Mouse (Mus musculus): ENCODE measurements at regions not wholly inside any gene's neighbourhood (a gene's known extent, or its start where the extent isn't known, plus 50 kb on each side); places are given as distances from the start of the nearest gene placed in this dataset.

GRCm38 (mm10) chr16:62441197-62441596 lies 345.4 kb downstream of the Nsun3 start:
- H3K27me3 ChIP-seq (replicated peaks; ENCODE audit: control insufficient read depth, insufficient read depth, low read length), result no peaks in the 10 kb centered on the region
- H3K36me3 ChIP-seq (ENCODE audit: control insufficient read depth, insufficient read depth, low read length), result no peaks in the 10 kb centered on the region
- no peak for ATAC-seq
- H3K9me3 ChIP-seq (ENCODE audit: control insufficient read depth, low read length), result no peaks in the 10 kb centered on the region
- H3K27ac ChIP-seq (ENCODE audit: low read length), result no peak overlapping the region
- H3K9ac ChIP-seq (ENCODE audit: low read depth, low read length), result no peak overlapping the region
- WGBS, result 80% methylated on average over 4 of the region's 4 CpGs
- H3K4me2 ChIP-seq (ENCODE audit: low read depth, low read length), result no peak overlapping the region
- H3K4me3 ChIP-seq (ENCODE audit: low read length), result no peak overlapping the region
- H3K4me1 ChIP-seq (ENCODE audit: control insufficient read depth, insufficient read depth, low read length), result no peaks in the 10 kb centered on the region

- no peak overlapping the region for H3K9ac ChIP-seq (ENCODE audit: low read depth, low read length)
- H3K27ac ChIP-seq (ENCODE audit: low read length), result no peak overlapping the region
- H3K36me3 ChIP-seq (ENCODE audit: control insufficient read depth, insufficient read depth, low read length), result no peaks in the 10 kb centered on the region
- no peak for ATAC-seq
- H3K4me3 ChIP-seq (ENCODE audit: low read length), result no peak overlapping the region
- H3K27me3 ChIP-seq (replicated peaks; ENCODE audit: control insufficient read depth, insufficient read depth, low read length), result no peaks in the 10 kb centered on the region
- WGBS, result 84% methylated on average over 2 of the region's 2 CpGs
- H3K4me1 ChIP-seq (ENCODE audit: control insufficient read depth, insufficient read depth, low read length), result no peaks in the 10 kb centered on the region
- no peak overlapping the region for H3K4me2 ChIP-seq (ENCODE audit: low read depth, low read length)
- H3K9me3 ChIP-seq (ENCODE audit: control insufficient read depth, low read length), result no peaks in the 10 kb centered on the region
Measured at GRCm38 (mm10) chr16:62433125-62433524, 353.5 kb downstream of the Nsun3 start.

GRCm38 (mm10) chr16:62414485-62414884 lies 372.1 kb downstream of the Nsun3 start:
- Histone ChIP-seq H3K9me3 (ENCODE audit: control insufficient read depth, low read length) (no peaks in the 10 kb centered on the region), H3K4me3 (ENCODE audit: low read length) (no peak overlapping the region), H3K4me2 (ENCODE audit: low read depth, low read length) (no peak overlapping the region), H3K36me3 (ENCODE audit: control insufficient read depth, insufficient read depth, low read length) (no peaks in the 10 kb centered on the region), H3K9ac (ENCODE audit: low read depth, low read length) (no peak overlapping the region), H3K4me1 (ENCODE audit: control insufficient read depth, insufficient read depth, low read length) (no peaks in the 10 kb centered on the region), H3K27me3 (replicated peaks; ENCODE audit: control insufficient read depth, insufficient read depth, low read length) (no peaks in the 10 kb centered on the region), H3K27ac (ENCODE audit: low read length) (no peak overlapping the region)
- 19% methylated on average over 1 of the region's 1 CpGs for WGBS
- no peak for ATAC-seq

- no peaks in the 10 kb centered on the region for H3K9me3 ChIP-seq (ENCODE audit: control insufficient read depth, low read length)
- H3K27ac ChIP-seq (ENCODE audit: low read length), result no peak overlapping the region
- H3K4me2 ChIP-seq (ENCODE audit: low read depth, low read length), result no peak overlapping the region
- H3K4me1 ChIP-seq (ENCODE audit: control insufficient read depth, insufficient read depth, low read length), result no peaks in the 10 kb centered on the region
- WGBS, result 60% methylated on average over 3 of the region's 3 CpGs
- no peak overlapping the region for H3K9ac ChIP-seq (ENCODE audit: low read depth, low read length)
- H3K27me3 ChIP-seq (replicated peaks; ENCODE audit: control insufficient read depth, insufficient read depth, low read length), result no peaks in the 10 kb centered on the region
- H3K36me3 ChIP-seq (ENCODE audit: control insufficient read depth, insufficient read depth, low read length), result no peaks in the 10 kb centered on the region
- no peak for ATAC-seq
- H3K4me3 ChIP-seq (ENCODE audit: low read length), result no peak overlapping the region
Measured at GRCm38 (mm10) chr16:62407526-62408165, 379.0 kb downstream of the Nsun3 start.

GRCm38 (mm10) chr16:62406458-62406857 lies 380.2 kb downstream of the Nsun3 start:
- WGBS, result 64% methylated on average over 2 of the region's 2 CpGs
- H3K4me2 ChIP-seq (ENCODE audit: low read depth, low read length), result no peak overlapping the region

GRCm38 (mm10) chr16:62357279-62357678 lies 429.3 kb downstream of the Nsun3 start:
- ATAC-seq, result no peak
- no peak overlapping the region for H3K27ac ChIP-seq (ENCODE audit: low read length)

More at GRCm38 (mm10) chr16:62406458-62406857, 380.2 kb downstream of the Nsun3 start:
- Histone ChIP-seq H3K27me3 (replicated peaks; ENCODE audit: control insufficient read depth, insufficient read depth, low read length) (no peaks in the 10 kb centered on the region), H3K27ac (ENCODE audit: low read length) (no peak overlapping the region), H3K4me3 (ENCODE audit: low read length) (no peak overlapping the region), H3K36me3 (ENCODE audit: control insufficient read depth, insufficient read depth, low read length) (no peaks in the 10 kb centered on the region), H3K9me3 (ENCODE audit: control insufficient read depth, low read length) (no peaks in the 10 kb centered on the region), H3K9ac (ENCODE audit: low read depth, low read length) (no peak overlapping the region), H3K4me1 (ENCODE audit: control insufficient read depth, insufficient read depth, low read length) (no peaks in the 10 kb centered on the region)
- no peak for ATAC-seq

GRCm38 (mm10) chr16:62356349-62356748 lies 430.3 kb downstream of the Nsun3 start:
- H3K27ac ChIP-seq (ENCODE audit: low read length), result no peak overlapping the region
- H3K9me3 ChIP-seq (ENCODE audit: control insufficient read depth, low read length), result no peaks in the 10 kb centered on the region
- no peak overlapping the region for H3K4me3 ChIP-seq (ENCODE audit: low read length)
- H3K4me1 ChIP-seq (ENCODE audit: control insufficient read depth, insufficient read depth, low read length), result no peaks in the 10 kb centered on the region
- H3K9ac ChIP-seq (ENCODE audit: low read depth, low read length), result no peak overlapping the region
- H3K36me3 ChIP-seq (ENCODE audit: control insufficient read depth, insufficient read depth, low read length), result no peaks in the 10 kb centered on the region
- 74% methylated on average over 3 of the region's 3 CpGs for WGBS
- H3K4me2 ChIP-seq (ENCODE audit: low read depth, low read length), result no peak overlapping the region
- ATAC-seq, result no peak
- no peaks in the 10 kb centered on the region for H3K27me3 ChIP-seq (replicated peaks; ENCODE audit: control insufficient read depth, insufficient read depth, low read length)

More at GRCm38 (mm10) chr16:62357279-62357678, 429.3 kb downstream of the Nsun3 start:
- Histone ChIP-seq H3K36me3 (ENCODE audit: control insufficient read depth, insufficient read depth, low read length) (no peaks in the 10 kb centered on the region), H3K27me3 (replicated peaks; ENCODE audit: control insufficient read depth, insufficient read depth, low read length) (no peaks in the 10 kb centered on the region), H3K4me1 (ENCODE audit: control insufficient read depth, insufficient read depth, low read length) (no peaks in the 10 kb centered on the region), H3K4me3 (ENCODE audit: low read length) (no peak overlapping the region), H3K9me3 (ENCODE audit: control insufficient read depth, low read length) (no peaks in the 10 kb centered on the region), H3K4me2 (ENCODE audit: low read depth, low read length) (no peak overlapping the region), H3K9ac (ENCODE audit: low read depth, low read length) (no peak overlapping the region)

- Histone ChIP-seq H3K27me3 (replicated peaks; ENCODE audit: control insufficient read depth, insufficient read depth, low read length) (no peaks in the 10 kb centered on the region), H3K4me1 (ENCODE audit: control insufficient read depth, insufficient read depth, low read length) (no peaks in the 10 kb centered on the region), H3K9me3 (ENCODE audit: control insufficient read depth, low read length) (no peaks in the 10 kb centered on the region), H3K27ac (ENCODE audit: low read length) (no peak overlapping the region), H3K9ac (ENCODE audit: low read depth, low read length) (no peak overlapping the region), H3K36me3 (ENCODE audit: control insufficient read depth, insufficient read depth, low read length) (no peaks in the 10 kb centered on the region), H3K4me3 (ENCODE audit: low read length) (no peak overlapping the region), H3K4me2 (ENCODE audit: low read depth, low read length) (no peak overlapping the region)
- ATAC-seq, result no peak
- WGBS, result 61% methylated on average over 8 of the region's 8 CpGs
Measured at GRCm38 (mm10) chr16:62355830-62356270, 430.8 kb downstream of the Nsun3 start.

GRCm38 (mm10) chr16:62327378-62328036 lies 459.1 kb downstream of the Nsun3 start:
- H3K9me3 ChIP-seq (ENCODE audit: control insufficient read depth, low read length), result no peaks in the 10 kb centered on the region
- H3K27me3 ChIP-seq (replicated peaks; ENCODE audit: control insufficient read depth, insufficient read depth, low read length), result no peaks in the 10 kb centered on the region
- H3K4me1 ChIP-seq (ENCODE audit: control insufficient read depth, insufficient read depth, low read length), result no peaks in the 10 kb centered on the region
- H3K4me3 ChIP-seq (ENCODE audit: low read length), result no peak overlapping the region
- WGBS, result 72% methylated on average over 5 of the region's 5 CpGs
- no peak overlapping the region for H3K4me2 ChIP-seq (ENCODE audit: low read depth, low read length)
- H3K27ac ChIP-seq (ENCODE audit: low read length), result no peak overlapping the region
- H3K36me3 ChIP-seq (ENCODE audit: control insufficient read depth, insufficient read depth, low read length), result no peaks in the 10 kb centered on the region
- no peak overlapping the region for H3K9ac ChIP-seq (ENCODE audit: low read depth, low read length)
- ATAC-seq, result no peak

Data from intestine, embryonic 16.5 days (tissue).